Mouse (Mus musculus) E14TG2a.4 (cell line): ENCODE measurements around the gene Stum.

ENCODE experiments used
- H3K27me3 ChIP-seq: 2 replicates; pipeline ENCODE4 v1.6.1; 2014; ENCODE audit warnings: low read length, control low read depth; ENCODE audit not compliant: insufficient read depth
- H3K36me3 ChIP-seq: 2 replicates; pipeline ENCODE4 v1.6.1; 2014; ENCODE audit warnings: low read length, control low read depth; ENCODE audit not compliant: insufficient read depth
- H3K4me1 ChIP-seq: replicated peaks from 2 replicates; pipeline ENCODE4 v1.6.1; 2014; ENCODE audit warnings: low read depth, low read length, control low read depth
- H3K4me3 ChIP-seq: replicated peaks from 2 replicates; pipeline ENCODE4 v1.5.1; 2014; ENCODE audit warnings: mild to moderate bottlenecking, low read length
- H3K9me3 ChIP-seq: 2 replicates; pipeline ENCODE4 v1.6.1; 2014; ENCODE audit warnings: low read length, control low read depth
- CTCF ChIP-seq: conservative IDR thresholded peaks from 2 replicates; pipeline ENCODE4 v1.5.1; 2014; ENCODE audit warnings: low read length
- NANOG ChIP-seq: IDR thresholded peaks from 2 replicates; pipeline ENCODE4 v1.6.1; 2014; ENCODE audit warnings: borderline replicate concordance, low read length, mixed read lengths
- POU5F1 ChIP-seq: IDR thresholded peaks from 2 replicates; pipeline ENCODE4 v1.6.1; 2014; ENCODE audit warnings: low read length, borderline replicate concordance

The Stum gene

GRCm38 (mm10) chr1:180384486-180384885, 98.8 kb downstream of the Stum start:
- no peaks in the 10 kb centered on the region for H3K9me3 ChIP-seq
- peaks cover 68% of the 10 kb centered on the region for H3K4me1 ChIP-seq
- no peak overlapping the region for H3K4me3 ChIP-seq
- no peaks in the 10 kb centered on the region for H3K36me3 ChIP-seq
- 0 out of 2 replicates have a peak, but pooled peaks cover 12% of the 10 kb centered on the region for H3K27me3 ChIP-seq
- TF ChIP-seq NANOG (no peak), CTCF (no peak), POU5F1 (no peak)

- TF ChIP-seq NANOG (no peak), CTCF (no peak), POU5F1 (no peak)
- no peaks in the 10 kb centered on the region for H3K36me3 ChIP-seq
Measured at GRCm38 (mm10) chr1:180383884-180384283, 99.4 kb downstream of the Stum start.

More at GRCm38 (mm10) chr1:180383884-180384283, 99.4 kb downstream of the Stum start:
- Histone ChIP-seq H3K4me1 (peaks cover 68% of the 10 kb centered on the region), H3K9me3 (no peaks in the 10 kb centered on the region), H3K27me3 (0 out of 2 replicates have a peak, but pooled peaks cover 12% of the 10 kb centered on the region), H3K4me3 (no peak overlapping the region)
